Mouse (Mus musculus) spleen, adult 2 months (tissue): ENCODE measurements around the gene Khdc4.

Experiments used
- CTCF ChIP-seq: fragments of 200-500 bp; IDR thresholded peaks from 2 replicates; pipeline ENCODE4 v1.5.1; 2011; ENCODE audit warnings: mild to moderate bottlenecking, inconsistent platforms; ENCODE audit not compliant: insufficient read depth, insufficient read length, insufficient replicate concordance; ENCODE audit errors: extremely low read depth
- POLR2A ChIP-seq: fragments of 200-500 bp; IDR thresholded peaks from 2 replicates; pipeline ENCODE4 v1.6.1; 2011; ENCODE audit warnings: low read depth, low read length, inconsistent platforms

GRCm38 (mm10) chr3:88740147-88740546 lies 54.5 kb downstream of the Khdc4 start:
- no peak for TF ChIP-seq CTCF
- no peak for TF ChIP-seq POLR2A
